Mouse (Mus musculus) midbrain, embryonic 14.5 days (tissue): ENCODE measurements at regions not wholly inside any gene's neighbourhood (a gene's known extent, or its start where the extent isn't known, plus 50 kb on each side); places are given as distances from the start of the nearest gene placed in this dataset.

Experiments
- ATAC-seq: fragments of 200-750 bp; cut with Nextera tagmentation; 2 replicates; pipeline ENCODE4 v1.8.0; 2017; ENCODE audit warnings: moderate number of reproducible peaks, moderate library complexity; ENCODE audit not compliant: low FRiP score, low TSS enrichment
- DNase-seq: peaks from one replicate; pipeline ENCODE4 v3.0.0-alpha.2; 2015
- H3K27ac ChIP-seq: fragments of 300-500 bp; sonication (generic); replicated peaks from 2 replicates; pipeline ENCODE4 v1.5.1; 2014; ENCODE audit warnings: mild to moderate bottlenecking, low read depth, low read length, moderate library complexity
- H3K27me3 ChIP-seq: fragments of 300-500 bp; sonication (generic); 2 replicates; pipeline ENCODE4 v1.6.1; 2014; ENCODE audit warnings: low read length, control low read depth, mixed read lengths; ENCODE audit not compliant: control insufficient read depth, insufficient read depth
- H3K36me3 ChIP-seq: fragments of 300-500 bp; sonication (generic); 2 replicates; pipeline ENCODE4 v1.6.1; 2014; ENCODE audit warnings: low read length, control low read depth; ENCODE audit not compliant: control insufficient read depth, insufficient read depth
- H3K4me1 ChIP-seq: fragments of 300-500 bp; sonication (generic); 2 replicates; pipeline ENCODE4 v1.6.1; 2014; ENCODE audit warnings: mild to moderate bottlenecking, antibody characterized with exemption, low read length, control low read depth; ENCODE audit not compliant: control insufficient read depth, insufficient read depth
- H3K4me2 ChIP-seq: fragments of 300-500 bp; sonication (generic); 2 replicates; pipeline ENCODE4 v1.6.1; 2014; ENCODE audit warnings: mild to moderate bottlenecking, low read length, moderate library complexity
- H3K4me3 ChIP-seq: fragments of 300-500 bp; sonication (generic); replicated peaks from 2 replicates; pipeline ENCODE4 v1.5.1; 2014; ENCODE audit warnings: low read depth, low read length
- H3K9ac ChIP-seq: fragments of 300-500 bp; sonication (generic); replicated peaks from 2 replicates; pipeline ENCODE4 v1.6.1; 2014; ENCODE audit warnings: mild to moderate bottlenecking, low read length, moderate library complexity
- H3K9me3 ChIP-seq: fragments of 300-500 bp; sonication (generic); 2 replicates; pipeline ENCODE4 v1.6.1; 2016; ENCODE audit warnings: low read length, control low read depth, mixed read lengths; ENCODE audit not compliant: control insufficient read depth
- WGBS: fragments of 180-500 bp; shearing (Covaris S2); extraction: QIAGEN DNeasy Blood & Tissue Kit; methylation state at CpG from one replicate; pipeline ENCODE4 v1.1.7; 2014; 5-methylcytosine and 5-hydroxymethylcytosine counted together

DNA sequence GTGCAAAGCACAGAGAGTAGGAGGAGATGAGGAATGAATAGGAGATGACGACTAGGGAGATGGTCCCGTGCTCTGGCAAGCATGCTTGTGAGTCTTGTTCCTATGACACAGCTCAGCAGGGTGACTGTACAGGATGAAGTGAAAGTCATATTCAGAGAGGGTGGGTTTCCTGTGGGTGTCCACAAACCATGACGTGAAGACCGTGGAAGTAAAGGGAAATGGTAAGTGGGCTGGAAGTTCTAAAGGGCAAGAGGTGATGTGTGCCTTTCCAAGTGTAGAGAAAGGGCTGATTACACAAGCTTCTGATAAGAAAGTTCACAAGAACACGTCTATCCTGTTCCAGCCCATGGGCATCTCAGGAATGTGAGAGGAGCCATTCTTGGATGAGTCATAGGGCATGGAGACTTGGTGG is 138.0 kb upstream of the Foxa2 start:
- DNase-seq (no peak), ATAC-seq (no peak)
- no peaks in the 10 kb centered on the region for H3K36me3 ChIP-seq
- H3K4me2 ChIP-seq: no peak overlapping the region
- no peaks in the 10 kb centered on the region for H3K9me3 ChIP-seq
- 84% methylated on average over 5 of the region's 5 CpGs for WGBS
- H3K4me1 ChIP-seq: no peaks in the 10 kb centered on the region
- no peak overlapping the region for H3K4me3 ChIP-seq
- H3K27ac ChIP-seq: no peak overlapping the region
- no peak overlapping the region for H3K9ac ChIP-seq
- no peaks in the 10 kb centered on the region for H3K27me3 ChIP-seq

DNA sequence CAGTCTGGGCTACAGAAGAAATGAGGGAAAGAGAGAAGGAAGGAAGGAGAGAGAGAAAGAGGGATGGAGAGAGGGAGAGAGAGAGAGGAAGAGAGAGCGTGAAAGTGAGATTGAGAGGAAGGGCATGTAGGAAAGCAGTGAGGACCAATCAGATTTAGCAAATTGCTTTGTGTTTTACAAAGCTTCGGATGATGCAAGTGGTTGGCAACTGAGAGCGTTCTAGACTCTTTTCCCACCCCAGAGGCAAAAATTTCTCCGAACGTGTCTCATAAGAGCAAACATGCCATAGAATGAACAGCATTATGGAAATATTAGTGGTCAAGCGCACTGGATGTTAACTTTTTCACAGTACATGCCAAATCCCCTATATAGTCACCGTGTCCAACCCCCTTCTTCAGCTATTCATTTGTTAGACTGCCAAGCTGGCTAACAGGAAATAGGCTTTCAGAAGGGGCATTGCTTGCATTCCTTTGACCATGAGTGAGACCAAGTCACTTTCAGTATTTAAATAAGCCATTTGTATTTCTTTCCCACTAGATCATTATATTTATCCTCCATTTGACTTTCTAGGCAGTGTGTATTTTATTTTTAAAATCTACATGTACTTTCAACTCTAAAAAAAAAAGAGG is 139.7 kb upstream of the Foxa2 start:
- Histone ChIP-seq H3K27ac (no peak overlapping the region), H3K4me3 (no peak overlapping the region), H3K36me3 (no peaks in the 10 kb centered on the region), H3K9me3 (no peaks in the 10 kb centered on the region), H3K4me1 (no peaks in the 10 kb centered on the region), H3K9ac (no peak overlapping the region), H3K4me2 (no peak overlapping the region), H3K27me3 (no peaks in the 10 kb centered on the region)
- WGBS: 89% methylated on average over 7 of the region's 7 CpGs
- no peak for DNase-seq
- no peak for ATAC-seq

DNA sequence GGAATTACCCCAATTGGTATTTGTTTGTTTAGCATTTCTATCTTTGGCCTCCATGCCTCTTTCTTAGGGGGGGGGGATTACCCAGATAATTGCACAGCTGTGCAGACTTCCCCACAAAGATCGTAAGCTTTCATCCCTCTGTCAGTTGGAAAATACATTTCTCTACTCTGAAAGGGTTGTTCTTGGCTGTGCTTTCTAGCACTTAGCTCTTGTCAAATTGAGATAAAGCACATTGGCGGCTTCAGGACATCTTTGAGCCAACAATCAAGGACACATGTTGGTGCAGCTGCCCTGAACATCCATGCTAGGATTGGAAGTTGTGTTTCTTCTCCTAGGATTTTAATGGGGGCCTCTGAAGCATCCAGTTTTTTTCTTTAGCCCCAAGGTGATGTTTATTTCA is 142.1 kb upstream of the Foxa2 start:
- Histone ChIP-seq H3K27me3 (no peaks in the 10 kb centered on the region), H3K9me3 (no peaks in the 10 kb centered on the region), H3K4me2 (no peak overlapping the region), H3K9ac (no peak overlapping the region), H3K36me3 (no peaks in the 10 kb centered on the region), H3K4me1 (no peaks in the 10 kb centered on the region), H3K4me3 (no peak overlapping the region), H3K27ac (no peak overlapping the region)
- no peak for DNase-seq
- no peak for ATAC-seq
- 84% methylated on average over 2 of the region's 2 CpGs for WGBS

DNA sequence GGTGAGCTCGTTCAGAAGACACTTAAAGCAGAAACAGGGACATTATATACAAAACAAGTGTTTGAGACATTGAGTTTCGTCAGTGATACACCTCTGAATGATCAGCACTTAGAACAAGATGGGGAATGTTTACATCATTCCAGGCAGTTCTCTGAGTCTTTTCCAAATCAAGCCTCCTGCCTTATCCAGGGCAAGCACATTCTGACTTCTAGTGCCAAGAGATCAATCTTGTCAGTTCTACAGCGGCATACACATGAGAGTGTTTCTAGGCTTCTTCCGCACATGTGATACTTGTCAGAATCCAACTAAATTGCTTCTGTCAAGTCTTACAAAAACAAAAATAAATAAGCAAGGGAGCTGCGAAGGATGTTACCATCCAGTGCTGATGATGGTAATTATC is 142.5 kb upstream of the Foxa2 start:
- DNase-seq (no peak), ATAC-seq (no peak)
- 78% methylated on average over 5 of the region's 5 CpGs for WGBS
- no peak overlapping the region for H3K4me2 ChIP-seq
- H3K9me3 ChIP-seq: no peaks in the 10 kb centered on the region
- H3K4me1 ChIP-seq: no peaks in the 10 kb centered on the region
- H3K9ac ChIP-seq: no peak overlapping the region
- H3K27ac ChIP-seq: no peak overlapping the region
- no peaks in the 10 kb centered on the region for H3K27me3 ChIP-seq
- H3K4me3 ChIP-seq: no peak overlapping the region
- H3K36me3 ChIP-seq: no peaks in the 10 kb centered on the region

DNA sequence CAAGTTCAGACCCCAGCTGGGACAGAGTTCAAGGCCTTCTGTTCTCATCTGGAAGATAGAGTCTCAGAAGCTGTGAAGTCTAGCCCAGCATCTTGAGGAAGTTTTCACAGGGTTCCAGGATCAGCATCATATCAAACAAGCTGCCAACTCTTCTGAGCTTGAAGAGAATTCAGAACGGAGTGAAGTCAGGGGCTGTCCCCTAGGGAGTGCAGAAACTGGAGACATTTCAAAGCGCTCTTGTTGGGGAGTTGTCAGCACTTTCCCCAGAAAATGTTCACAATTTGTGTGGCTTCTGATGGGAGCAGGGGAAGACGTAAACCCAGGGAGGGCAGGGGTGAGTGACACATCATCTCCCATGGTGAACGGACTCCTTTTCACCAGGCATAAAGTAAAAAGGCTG is 146.2 kb upstream of the Foxa2 start:
- WGBS: 69% methylated on average over 4 of the region's 4 CpGs
- ATAC-seq: no peak
- Histone ChIP-seq H3K4me1 (no peaks in the 10 kb centered on the region), H3K27ac (no peak overlapping the region), H3K9me3 (no peaks in the 10 kb centered on the region), H3K4me2 (no peak overlapping the region), H3K9ac (no peak overlapping the region), H3K27me3 (no peaks in the 10 kb centered on the region), H3K4me3 (no peak overlapping the region), H3K36me3 (no peaks in the 10 kb centered on the region)
- DNase-seq: peak; percentile 6

DNA sequence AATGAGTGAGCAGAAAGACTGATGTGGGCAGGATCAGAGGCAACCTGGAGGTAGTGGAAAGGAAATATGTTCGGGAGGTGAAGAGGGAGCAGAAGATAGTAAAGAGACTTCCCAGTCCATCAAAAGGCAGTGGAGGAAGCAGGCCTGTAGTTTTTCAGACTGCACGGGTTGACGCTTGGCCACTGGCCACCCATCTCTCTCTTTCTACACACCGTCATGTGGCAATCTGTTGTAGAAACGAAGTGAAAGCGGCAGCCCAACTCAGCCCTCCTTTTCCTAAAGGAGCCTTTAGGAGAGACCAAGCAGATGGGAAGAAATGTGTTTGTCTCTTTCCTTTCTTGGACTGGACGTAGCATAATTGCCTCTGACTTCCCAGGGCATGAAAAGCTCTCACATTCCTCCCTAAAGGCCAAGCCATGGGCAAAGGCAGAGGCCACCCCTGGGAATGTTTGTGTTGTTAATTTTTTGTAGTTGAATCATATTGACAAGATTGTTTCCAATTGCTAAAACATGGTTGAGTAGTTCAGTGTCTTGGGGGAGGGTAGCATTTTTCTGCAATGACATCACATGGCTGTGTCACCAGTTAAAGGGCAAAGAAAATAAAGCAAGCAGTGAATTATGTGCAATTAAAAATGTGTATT is 150.7 kb upstream of the Foxa2 start:
- ATAC-seq (no peak), DNase-seq (no peak)
- no peaks in the 10 kb centered on the region for H3K4me1 ChIP-seq
- H3K4me2 ChIP-seq: no peak overlapping the region
- 84% methylated on average over 7 of the region's 7 CpGs for WGBS
- no peak overlapping the region for H3K4me3 ChIP-seq
- H3K27ac ChIP-seq: no peak overlapping the region
- H3K27me3 ChIP-seq: no peaks in the 10 kb centered on the region
- H3K36me3 ChIP-seq: no peaks in the 10 kb centered on the region
- no peaks in the 10 kb centered on the region for H3K9me3 ChIP-seq
- no peak overlapping the region for H3K9ac ChIP-seq

DNA sequence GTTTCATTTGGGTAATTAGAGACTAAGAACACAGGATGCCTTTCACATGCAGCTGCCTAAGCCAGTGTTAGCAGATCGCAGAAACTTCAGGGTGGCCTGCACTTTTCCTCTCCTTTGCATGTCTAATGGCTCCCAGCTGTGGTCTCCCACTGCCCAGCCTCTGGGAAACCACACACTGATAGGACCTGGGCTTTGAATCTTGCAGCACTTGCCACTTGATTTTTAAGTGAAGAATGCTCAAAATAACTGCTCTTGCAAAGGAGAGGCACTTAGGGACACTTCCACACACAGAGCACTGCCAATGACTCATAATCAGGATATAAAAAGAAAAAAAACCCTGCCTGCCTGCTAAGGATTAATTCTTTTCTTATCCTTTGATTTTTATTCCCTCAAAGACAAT is 159.9 kb upstream of the Foxa2 start:
- Histone ChIP-seq H3K4me1 (no peaks in the 10 kb centered on the region), H3K9me3 (no peaks in the 10 kb centered on the region), H3K27me3 (no peaks in the 10 kb centered on the region), H3K27ac (no peak overlapping the region), H3K4me3 (no peak overlapping the region), H3K36me3 (no peaks in the 10 kb centered on the region), H3K4me2 (no peak overlapping the region), H3K9ac (no peak overlapping the region)
- ATAC-seq (no peak), DNase-seq (no peak)
- WGBS: 48% methylated on average over 1 of the region's 1 CpGs

DNA sequence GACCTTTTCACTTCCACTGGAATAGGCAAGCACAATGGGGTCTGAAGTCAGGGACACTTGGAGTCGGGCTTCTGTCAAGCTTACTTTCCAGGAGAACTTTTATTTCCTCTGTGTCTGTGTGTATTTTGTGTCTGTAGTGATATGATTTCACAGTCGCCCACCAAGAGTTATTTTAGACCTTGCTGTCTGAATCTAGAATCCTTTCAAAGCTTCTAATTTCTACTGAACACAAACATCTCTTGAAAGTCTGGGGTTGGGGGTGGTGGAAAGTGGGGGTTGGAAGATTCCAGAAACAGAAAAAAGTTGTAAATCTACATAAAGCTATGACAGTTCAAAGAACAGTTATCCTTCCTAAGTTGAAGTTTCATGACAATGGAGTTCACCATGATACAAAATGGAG is 164.0 kb upstream of the Foxa2 start:
- Histone ChIP-seq H3K9me3 (no peaks in the 10 kb centered on the region), H3K36me3 (no peaks in the 10 kb centered on the region), H3K27me3 (no peaks in the 10 kb centered on the region), H3K4me1 (no peaks in the 10 kb centered on the region), H3K27ac (no peak overlapping the region), H3K9ac (no peak overlapping the region), H3K4me3 (no peak overlapping the region), H3K4me2 (no peak overlapping the region)
- no peak for ATAC-seq
- no peak for DNase-seq
- WGBS: 77% methylated on average over 2 of the region's 2 CpGs

DNA sequence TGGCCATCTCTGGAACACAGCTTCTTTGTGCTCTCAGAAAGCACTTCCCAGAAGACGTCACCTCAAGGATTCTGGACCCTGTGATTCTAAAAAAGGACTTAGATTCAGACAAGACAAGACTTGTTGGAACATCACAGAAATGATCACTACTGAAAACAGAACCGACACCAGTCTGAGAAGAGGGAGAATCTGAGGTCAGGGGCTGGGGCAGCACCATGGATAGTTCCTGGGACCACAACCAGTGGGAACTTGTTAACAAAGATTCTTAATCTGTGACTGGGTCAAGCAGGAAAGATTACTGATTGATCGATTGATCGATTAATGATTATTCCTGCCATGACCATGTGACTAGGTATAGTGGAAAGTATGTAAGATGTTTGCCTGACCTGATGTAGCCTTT is 170.4 kb upstream of the Foxa2 start:
- Histone ChIP-seq H3K36me3 (no peaks in the 10 kb centered on the region), H3K4me1 (no peaks in the 10 kb centered on the region), H3K4me3 (no peak overlapping the region), H3K27ac (no peak overlapping the region), H3K27me3 (no peaks in the 10 kb centered on the region), H3K9ac (no peak overlapping the region), H3K9me3 (no peaks in the 10 kb centered on the region), H3K4me2 (no peak overlapping the region)
- 83% methylated on average over 4 of the region's 4 CpGs for WGBS
- DNase-seq (no peak), ATAC-seq (no peak)
